Mouse (Mus musculus): Measurements from ENCODE around the gene Lexm.

Gene Lexm

DNA sequence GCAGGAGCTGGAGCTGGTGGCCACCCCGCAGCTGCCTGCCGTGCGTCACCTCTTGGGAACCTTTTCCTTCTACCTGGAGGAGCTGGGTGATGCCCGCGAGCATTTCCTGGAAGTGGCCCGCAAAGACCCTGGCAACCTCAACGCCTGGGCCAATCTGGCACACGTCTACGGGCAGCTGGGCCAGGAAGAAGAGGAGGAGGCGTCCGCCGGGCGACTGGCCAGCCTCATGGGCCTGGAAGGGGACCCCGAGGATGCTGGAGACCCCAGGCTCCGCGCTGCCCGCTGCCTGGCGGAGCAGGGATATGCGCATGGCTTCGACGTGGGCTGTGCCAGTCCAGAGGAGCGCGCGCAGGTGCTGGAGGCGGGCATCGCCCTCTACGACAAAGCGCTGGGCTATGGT lies 5.7 kb upstream of the Lexm start:
- no peak for DNase-seq

DNA sequence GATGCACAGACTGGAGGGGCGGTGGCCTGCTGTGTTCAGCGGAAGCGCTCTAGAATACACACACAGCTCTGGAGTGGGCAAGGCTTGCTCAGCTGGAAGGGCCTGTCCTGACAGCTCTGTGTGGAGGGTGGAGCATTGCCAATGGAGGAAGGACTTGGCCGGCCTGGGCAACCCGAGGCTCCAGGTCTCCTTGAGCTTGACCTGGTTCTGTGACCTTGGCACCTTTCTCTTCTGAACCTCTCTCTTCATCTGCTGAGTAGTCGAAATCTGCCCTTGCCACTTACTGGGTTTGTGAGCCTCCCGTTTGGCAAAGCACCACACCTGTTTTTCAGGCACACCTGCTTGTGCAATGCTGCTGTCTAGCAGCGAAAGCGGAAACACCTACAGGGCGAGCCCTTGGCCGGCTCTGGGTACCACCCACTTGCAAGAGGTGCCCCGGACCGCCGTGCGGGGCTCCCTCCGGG lies 5.0 kb upstream of the Lexm start, which contains the start of gene Ttc22:
Gene Ttc22 (plus strand): TSS at position 403 of the 464 bp plus-strand sequence.
- peak; percentile 92 for DNase-seq

GRCm38 (mm10) chr4:106621428-106621827 lies 4.4 kb upstream of the Lexm start:
- DNase-seq = peak; percentile 75

DNA sequence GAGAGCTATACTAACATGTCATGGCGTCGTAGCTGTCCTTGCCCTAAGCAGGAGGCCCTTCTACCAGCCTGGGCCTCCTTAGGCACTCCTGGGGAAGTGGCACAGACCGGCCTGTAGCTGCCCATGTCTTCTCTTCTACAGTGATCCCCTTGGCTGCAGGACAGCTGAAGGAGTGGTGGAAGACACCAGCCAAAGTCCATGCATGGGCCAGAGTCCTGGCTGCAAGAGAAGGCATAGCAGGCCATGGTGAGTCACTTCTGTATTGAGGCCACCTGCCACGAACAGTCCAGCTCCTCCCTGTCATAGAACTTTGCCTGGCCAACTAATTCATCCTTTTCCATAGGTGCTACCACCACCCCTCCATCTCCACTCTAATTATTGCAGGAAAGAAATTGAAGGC lies 1.9 kb upstream of the Lexm start:
- DNase-seq = peak; percentile 46

DNA sequence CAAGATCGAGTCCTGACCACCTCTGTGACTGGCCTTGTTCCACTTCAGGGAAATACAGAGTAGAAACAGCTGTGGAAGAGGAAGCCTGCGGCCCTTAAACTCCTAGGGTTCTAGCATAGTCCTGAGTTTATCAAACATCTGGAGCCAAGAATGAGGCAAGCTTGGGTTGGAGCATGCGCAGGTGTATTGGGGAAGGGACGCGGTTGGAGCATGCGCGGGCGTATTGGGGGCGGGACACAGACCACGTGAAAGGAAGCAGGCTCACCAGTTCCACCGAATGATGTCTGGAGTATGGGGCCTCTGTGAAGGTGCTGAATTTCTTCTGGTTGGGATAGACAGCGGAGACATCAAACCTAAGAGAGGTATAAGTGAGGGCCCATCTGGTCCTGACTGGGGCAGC lies 1.4 kb downstream of the Lexm start:
- DNase-seq = no peak

- DNase-seq = no peak
These were observed 2.2 kb downstream of the Lexm start for GRCm38 (mm10) chr4:106614881-106615280.

DNA sequence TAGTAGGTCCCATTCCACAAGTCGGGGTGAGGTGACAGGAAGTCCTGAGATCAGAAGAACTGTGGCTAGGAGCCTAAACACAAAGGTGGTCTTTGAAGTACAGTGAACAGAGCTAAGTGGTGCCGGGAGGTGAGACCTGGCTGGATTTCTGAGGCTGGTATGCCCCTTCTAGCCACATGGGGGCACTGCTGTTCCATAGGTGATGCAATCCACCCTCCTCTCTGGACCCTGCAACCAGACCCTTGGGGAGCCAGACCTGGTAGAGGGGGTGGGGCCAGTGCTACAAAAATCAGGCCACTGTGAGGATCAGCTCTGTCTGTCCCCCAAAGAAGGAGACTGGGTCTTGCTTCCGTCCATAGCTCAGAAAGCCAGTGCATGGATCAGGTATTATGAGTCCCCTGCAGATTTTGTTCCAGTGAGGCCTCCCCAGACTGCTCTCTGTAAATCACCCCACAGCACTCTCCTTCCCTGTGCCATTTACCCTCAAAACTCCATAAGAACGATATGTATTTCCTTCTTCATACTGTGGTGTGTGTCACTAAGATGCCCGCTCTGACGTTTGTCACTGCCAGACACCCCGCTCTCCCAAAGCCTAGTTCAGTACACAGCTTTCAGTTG lies 2.8 kb downstream of the Lexm start:
- DNase-seq = peak; percentile 70

DNA sequence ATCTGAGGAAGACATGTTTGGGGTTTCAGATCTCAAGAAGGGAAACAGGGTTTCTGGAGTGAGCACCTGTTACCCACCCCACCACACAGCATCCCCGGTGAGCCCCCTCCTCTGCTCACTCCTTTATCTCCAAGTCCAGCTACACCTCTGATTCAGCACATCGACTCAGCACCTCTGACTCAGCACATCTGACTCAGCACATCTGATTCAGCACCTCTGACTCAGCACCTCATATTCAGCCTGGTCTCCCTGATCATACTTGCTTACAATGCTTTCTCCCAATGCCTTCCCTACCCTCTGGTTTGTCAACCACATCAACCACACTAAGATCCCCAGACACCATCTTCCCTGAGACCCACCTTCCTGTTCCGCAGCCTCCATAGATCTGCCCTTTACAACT lies 3.5 kb downstream of the Lexm start:
- peak; percentile 36 for DNase-seq

- DNase-seq = no peak
These were observed 3.9 kb downstream of the Lexm start for GRCm38 (mm10) chr4:106613105-106613504.

GRCm38 (mm10) chr4:106607905-106608304 lies 9.1 kb downstream of the Lexm start:
- peak; percentile 71 for DNase-seq

DNA sequence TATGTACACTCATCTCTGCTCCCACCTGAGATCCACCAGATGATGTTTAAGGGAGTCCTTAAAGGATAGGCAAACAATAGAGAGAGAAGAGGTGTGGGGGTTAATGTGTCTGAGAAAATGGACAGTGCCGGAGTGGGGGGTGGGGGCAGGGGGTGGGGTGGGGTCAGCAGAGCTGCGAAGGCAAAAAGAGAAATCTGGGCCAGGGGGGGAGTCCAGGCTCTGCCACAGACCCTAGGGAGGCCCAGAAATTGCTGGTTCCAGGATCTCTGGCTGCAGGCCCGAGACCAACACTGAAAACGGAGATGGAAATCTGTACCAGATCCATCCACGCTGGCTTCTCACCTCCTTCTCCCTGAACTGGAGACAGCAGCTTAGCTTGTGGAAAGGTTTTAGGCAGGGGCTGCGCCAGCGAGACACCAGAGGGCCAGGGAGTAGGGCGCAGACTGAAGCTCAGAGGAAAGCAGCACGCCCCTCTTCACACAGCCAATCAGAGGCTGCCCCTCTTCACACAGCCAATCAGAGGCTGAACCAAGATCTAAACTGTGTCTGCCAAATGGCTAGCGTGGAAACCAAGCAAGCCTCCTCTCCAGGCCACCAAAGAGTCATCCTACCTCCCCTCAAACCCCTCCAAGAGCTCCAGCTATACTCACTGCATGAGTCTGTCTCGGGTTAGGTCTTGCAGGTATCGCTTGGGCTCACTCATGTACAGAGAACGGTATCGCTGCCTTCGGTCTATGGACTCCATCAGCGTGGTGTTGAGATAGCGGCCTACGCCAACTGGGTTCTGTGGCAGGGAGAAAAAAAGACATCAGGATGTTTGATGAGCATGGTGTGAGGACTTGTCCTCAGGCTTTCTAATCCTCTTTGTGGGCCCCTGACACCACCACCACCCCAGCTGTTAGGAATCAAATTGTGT lies 10.1 kb downstream of the Lexm start:
- DNase-seq = no peak

DNA sequence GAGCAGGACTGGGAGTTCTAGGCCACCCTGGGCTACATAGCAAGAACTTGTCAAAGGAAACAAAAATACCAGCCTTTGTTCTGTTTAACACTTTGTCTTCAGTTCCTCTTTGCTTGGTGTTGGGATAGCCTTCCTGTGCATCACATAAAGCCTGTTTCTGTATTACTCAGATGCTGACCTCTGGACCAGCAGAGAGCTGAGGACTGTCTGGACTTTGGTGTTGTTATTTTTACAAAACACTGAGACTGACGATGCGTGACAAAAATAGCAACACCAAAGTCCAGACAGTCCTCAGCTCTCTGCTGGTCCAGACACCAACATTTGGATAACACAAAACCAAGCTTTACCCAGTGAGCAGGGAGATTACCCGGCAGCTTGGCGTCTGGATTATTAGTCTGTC lies 16.3 kb downstream of the Lexm start:
- peak; percentile 87 for DNase-seq

- no peak for DNase-seq
These were observed 17.6 kb downstream of the Lexm start for GRCm38 (mm10) chr4:106599415-106599814.

DNA sequence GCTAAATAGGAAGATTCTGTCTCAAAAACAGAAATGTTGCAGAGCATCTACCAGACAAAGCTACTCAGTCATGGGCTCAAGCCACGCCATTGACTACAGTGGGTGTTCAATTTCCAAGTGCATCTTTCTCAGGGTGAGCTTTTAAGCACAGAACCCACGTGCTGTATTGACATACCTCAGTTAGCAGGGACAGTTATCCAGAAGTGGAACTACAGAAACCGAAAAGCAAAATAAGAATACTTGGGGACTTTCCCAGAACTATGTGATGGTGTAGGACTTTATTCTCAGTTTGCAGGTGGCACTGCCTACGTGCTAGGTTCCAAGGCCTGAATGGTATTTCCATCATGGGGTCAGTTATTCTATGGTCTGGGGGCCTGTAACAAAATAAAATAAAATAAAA lies 19.3 kb downstream of the Lexm start:
- DNase-seq = no peak

DNA sequence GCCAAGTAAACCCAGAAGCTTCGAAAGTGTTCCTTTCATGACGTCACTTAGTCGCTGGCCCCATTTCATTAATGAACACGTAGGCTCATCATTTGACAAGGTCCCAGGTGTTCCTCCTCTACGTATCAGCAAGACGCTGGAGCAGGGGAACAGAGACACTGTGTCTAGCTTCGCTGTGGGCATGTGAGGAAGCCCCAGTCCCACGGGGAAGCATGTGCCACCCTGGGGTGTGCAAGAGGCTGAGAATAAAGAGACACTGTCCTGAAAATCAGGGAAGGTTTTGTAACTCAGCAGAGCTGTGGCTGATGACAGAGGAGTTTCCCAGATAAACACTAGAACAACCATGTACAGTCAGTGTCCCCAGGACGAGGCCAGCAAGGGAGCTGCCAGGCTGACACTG lies 20.0 kb downstream of the Lexm start:
- no peak for DNase-seq

DNA sequence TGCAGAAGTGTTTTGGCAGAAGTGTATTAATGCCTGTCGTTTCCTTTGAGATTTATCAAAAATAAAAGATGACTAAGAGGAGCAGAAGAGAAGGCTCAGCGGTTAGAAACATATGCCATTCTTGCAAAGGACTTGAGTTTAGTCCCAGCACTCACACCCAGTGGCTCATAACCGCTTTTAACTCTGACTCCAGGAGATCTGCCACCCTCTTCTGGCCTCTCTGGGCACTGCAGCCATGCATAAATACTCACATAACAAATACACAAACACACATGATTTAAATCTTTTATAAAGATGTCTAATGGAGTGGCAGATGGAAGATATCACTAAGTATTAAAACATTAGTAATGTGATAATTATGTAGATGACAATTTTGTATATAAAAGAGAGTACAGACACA lies 20.8 kb downstream of the Lexm start:
- DNase-seq = no peak

DNA sequence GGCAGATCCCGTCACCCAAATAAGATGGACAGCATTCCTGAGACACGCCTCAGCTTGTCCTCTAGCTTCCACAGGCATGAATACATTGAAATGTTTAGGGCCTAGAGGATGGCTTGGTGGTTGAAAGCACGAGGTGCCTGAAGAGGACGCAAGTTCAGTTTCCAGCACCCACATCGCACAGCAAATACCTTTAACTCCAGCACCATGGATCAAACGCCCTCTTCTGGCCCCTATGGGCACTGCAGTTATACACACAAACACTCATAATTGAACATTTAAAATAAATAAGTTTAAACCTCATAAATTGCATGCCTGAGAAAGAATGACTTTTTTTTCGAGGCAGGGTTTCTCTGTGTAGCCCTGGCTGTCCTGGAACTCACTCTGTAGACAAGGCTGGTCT lies 23.4 kb downstream of the Lexm start:
- DNase-seq = no peak

DNA sequence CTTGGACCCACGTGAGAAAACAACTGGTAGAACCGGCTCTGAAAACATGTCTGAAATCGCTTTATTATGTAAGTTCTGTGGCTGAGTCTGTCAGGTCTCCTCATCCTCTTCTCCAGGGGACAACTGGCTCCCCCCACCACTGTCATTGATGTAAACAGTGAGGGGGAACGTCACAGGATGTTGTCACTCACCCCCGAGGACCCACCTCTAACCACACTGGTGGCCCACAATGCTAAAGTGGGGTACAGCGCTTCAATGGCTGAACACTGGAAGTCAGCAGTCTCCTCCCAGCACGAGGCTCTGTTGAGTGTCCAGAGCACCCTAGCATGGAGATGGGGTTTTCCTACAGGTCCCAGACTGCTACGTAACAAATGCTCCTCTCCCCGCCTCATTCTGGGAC lies 26.2 kb downstream of the Lexm start:
- DNase-seq = no peak

GRCm38 (mm10) chr4:106590142-106590541 lies 26.9 kb downstream of the Lexm start:
- peak; percentile 57 for DNase-seq

DNA sequence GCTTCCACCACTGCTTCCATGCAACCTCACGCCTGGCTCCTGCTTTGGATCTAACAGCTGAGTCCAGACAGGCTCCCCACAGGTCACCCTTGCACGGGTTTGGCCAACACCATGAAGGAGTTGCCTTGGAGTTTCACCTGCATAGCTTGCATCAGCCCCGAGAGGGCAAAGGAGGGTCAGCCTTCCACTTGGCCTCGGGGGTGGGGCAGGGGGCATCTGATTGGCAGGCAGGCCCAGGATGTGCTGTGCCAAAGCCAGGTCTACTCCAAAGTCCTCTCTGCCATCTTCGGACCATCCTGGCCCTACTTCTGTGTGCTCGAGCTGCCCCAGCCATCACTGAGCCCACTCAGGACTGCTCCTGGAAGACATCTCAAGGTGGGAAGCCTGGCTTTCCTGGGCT lies 30.0 kb downstream of the Lexm start:
- peak; percentile 94 for DNase-seq

- DNase-seq = no peak
These were observed 32.4 kb downstream of the Lexm start for GRCm38 (mm10) chr4:106584665-106585064.

DNA sequence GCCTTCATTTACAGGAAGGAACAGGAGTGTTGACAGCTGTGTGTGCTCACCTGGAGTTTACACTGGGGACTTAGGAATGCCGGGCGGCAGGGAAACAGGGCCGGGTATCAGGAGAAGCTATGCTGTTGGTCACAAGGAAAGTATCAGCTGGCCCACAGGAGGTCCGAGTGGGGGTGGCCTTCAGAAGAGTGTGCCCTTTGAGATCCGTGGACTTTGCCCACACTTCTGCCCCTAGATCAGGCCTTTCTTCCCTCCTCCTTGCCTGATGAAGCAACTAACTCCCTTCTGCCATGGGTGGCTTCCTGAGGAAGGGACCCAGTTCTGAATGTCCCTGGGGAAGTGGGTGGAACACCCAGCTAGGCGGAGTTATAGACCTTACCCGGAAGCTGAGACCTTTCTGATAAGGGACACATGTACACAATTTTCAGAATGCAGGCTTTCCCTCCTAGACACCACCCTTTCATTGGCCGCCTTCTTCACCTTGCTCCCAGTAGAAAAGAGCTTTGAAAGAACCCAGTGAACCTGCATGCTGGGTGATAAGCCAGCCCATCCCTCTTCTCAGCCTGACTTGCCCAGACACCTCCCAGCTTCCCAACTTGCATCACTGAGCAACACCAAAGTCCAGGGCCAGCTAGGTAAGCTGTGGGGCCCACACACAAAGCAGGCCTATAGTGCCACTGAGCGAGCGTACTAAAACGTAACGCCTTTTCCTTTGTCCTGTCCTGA lies 34.5 kb downstream of the Lexm start:
- DNase-seq = peak; percentile 92

- no peak for DNase-seq
These were observed 35.2 kb downstream of the Lexm start for GRCm38 (mm10) chr4:106581865-106582204.

All from kidney, adult 9 months (tissue).